Mouse (Mus musculus): ENCODE results near the gene Nt5e. TPM values are rescaled to one million over a fixed set of nuclear protein-coding genes. Genes with fewer than 3 reads are reported as not detected.
"Not testable (repeated sequence)": the region's sequence is repeated elsewhere in the genome, so short reads cannot be mapped to it uniquely, and the experiment has no call there.

Gene Nt5e
- 6.5 and 8.6 TPM in 2 replicates for polyA plus RNA-seq (2015; fragmentation: Nextera tagmentation; extraction: Ambion mirVana)

DNA sequence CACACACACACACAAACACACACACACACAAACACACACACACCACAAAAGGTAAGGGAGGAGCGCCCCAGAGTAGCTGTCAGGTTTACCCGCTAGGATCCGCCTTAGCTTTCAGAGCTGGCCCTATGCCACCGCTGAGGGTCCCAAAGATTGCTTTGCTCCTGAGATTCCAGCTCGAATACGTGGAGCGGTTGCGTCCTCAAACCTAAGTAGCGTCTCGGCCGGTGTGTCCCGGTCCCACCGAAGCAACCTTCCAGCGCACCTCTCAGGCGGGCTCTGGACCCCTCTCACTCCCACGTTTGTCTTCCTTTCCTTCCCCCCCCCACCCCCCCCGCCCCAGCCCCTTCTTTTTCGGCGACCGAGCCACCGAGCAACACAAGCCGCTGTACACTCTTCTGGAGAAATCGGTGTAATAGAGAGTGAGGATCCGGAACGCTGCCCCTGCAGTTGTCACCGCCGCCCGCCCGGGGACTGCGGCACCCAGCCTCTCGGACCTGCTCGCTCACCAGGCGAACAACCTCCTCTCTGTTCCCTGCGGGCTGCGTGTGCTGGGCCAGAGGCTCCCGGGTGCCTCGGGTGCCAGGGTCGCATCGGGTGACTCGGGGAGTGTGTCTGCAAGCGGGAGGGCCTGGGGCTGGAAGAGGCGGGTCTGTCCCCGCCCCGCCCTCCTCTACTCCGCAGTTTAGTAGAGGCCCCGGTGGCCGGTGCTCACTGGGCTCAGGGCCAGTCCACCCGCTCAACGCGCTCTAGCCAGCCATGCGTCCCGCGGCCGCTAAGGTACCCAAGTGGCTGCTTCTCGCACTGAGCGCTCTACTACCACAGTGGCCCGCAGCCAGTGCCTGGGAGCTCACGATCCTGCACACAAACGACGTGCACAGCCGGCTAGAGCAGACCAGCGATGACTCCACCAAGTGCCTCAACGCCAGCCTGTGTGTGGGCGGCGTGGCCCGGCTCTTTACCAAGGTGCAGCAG lies at the start of gene Nt5e:
TSS of gene Nt5e (plus strand) at position 268 of the 972 bp plus-strand sequence.
- WGBS (ENCODE audit: insufficient replicate concordance), result 2% methylated on average over 63 of the region's 66 CpGs
- no peaks in the 10 kb centered on the region for H3K36me3 ChIP-seq
- peak within 1 kb of the TSS; percentile 55 for H3K4me3 ChIP-seq (replicated peaks)
- H3K4me2 ChIP-seq, result peak within 1 kb of the TSS; percentile 71
- H3K27ac ChIP-seq, result no peak within 1 kb of the TSS
- ATAC-seq (ENCODE audit: low read depth) (peak; percentile 90), DNase-seq (peak; percentile 18)
- peaks cover 6% of the 10 kb centered on the region for H3K4me1 ChIP-seq (replicated peaks)
- H3K9ac ChIP-seq, result peak within 1 kb of the TSS; percentile 56; the same call in 1 of the 2 replicates
- peaks cover 42% of the 10 kb centered on the region for H3K27me3 ChIP-seq
- H3K9me3 ChIP-seq (replicated peaks), result no peaks in the 10 kb centered on the region

DNA sequence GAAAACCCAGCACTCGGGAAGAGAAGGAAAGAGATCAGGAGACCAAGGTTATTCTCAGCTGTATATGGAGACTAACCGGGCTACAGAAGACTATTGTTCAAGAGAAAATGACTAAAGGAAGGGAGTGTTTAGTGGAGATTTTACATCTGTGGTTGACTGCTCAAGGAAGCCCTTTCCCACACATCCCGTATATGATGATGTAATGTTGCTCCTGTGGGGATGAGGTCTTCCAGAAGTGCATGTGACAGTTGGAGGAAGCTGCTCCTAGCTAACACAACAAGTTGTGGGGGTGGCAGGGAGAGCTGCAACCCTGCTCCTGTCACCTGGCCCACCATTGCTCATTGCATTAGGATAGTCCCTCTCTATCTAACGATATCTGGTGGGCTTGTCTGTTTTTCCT lies 49.4 kb upstream of the Nt5e start:
- ATAC-seq (ENCODE audit: low read depth), result no peak
- H3K27me3 ChIP-seq, result no peaks in the 10 kb centered on the region

DNA sequence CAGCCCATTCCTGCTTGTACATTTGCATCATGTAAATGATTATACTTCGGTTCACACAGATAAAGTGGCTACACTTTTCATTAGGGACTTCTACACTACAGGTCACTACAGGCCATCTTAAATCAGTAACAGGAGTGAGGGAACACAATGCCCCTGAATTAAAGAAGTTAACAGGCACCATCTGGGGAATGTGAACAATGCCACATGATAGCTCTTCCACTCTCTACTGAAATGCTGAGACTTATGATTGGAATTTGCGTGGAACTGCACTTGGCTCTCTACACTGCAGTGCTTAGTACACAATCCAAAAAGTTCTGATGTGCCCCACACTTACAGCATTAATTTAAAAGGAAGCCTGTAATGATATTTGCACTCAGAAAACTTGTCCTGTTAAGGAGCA lies 47.3 kb upstream of the Nt5e start:
- Histone ChIP-seq H3K9me3 (replicated peaks) (no peaks in the 10 kb centered on the region), H3K4me1 (replicated peaks) (no peaks in the 10 kb centered on the region), H3K27ac (no peak overlapping the region), H3K27me3 (no peaks in the 10 kb centered on the region), H3K4me3 (replicated peaks) (no peak overlapping the region), H3K9ac (no peak overlapping the region), H3K4me2 (no peak overlapping the region), H3K36me3 (no peaks in the 10 kb centered on the region)
- ATAC-seq (ENCODE audit: low read depth) (no peak), DNase-seq (no peak)
- 62% methylated on average over 2 of the region's 2 CpGs for WGBS (ENCODE audit: insufficient replicate concordance)

More for the DNA sequence above, 49.4 kb upstream of the Nt5e start:
- Histone ChIP-seq H3K36me3 (no peaks in the 10 kb centered on the region), H3K27ac (no peak overlapping the region), H3K4me2 (no peak overlapping the region), H3K4me1 (replicated peaks) (no peaks in the 10 kb centered on the region; the same call in 1 of the 2 replicates), H3K9ac (no peak overlapping the region), H3K9me3 (replicated peaks) (no peaks in the 10 kb centered on the region), H3K4me3 (replicated peaks) (no peak overlapping the region)
- DNase-seq, result no peak
- 46% methylated on average over 4 of the region's 4 CpGs for WGBS (ENCODE audit: insufficient replicate concordance)

DNA sequence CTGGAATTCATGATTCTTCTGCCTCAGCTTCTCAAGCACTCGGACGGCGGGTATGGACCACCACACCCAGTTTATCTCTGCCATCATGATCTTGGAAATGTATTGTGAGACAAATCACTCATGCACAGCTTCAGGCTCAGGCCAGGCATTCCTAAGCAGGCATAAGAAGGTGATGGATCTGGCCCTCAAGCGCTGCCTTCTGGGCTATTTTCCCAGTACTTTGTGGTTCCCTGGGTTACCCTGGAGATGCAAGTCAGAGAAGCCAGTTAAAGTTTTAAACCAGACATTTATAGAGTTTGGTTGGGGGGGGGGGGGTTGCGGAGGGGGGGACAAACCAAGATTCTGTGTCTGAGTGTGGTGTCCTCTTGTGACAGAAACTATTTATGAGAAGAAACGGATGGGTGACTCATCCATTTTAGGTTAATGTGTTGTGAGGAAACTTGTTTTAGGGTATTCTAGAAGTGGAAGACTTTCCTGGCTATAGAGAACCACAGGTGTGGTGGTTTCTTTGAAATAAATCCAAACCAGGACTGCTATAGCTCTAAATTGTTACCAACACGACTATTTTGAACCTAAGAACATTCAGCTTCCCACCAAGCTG lies 37.3 kb upstream of the Nt5e start:
- Histone ChIP-seq H3K9me3 (replicated peaks) (no peaks in the 10 kb centered on the region), H3K27me3 (no peaks in the 10 kb centered on the region), H3K36me3 (no peaks in the 10 kb centered on the region), H3K27ac (no peak overlapping the region), H3K4me3 (replicated peaks) (no peak overlapping the region), H3K4me2 (no peak overlapping the region), H3K4me1 (replicated peaks) (no peaks in the 10 kb centered on the region), H3K9ac (no peak overlapping the region)
- DNase-seq (no peak), ATAC-seq (ENCODE audit: low read depth) (no peak)
- 57% methylated on average over 7 of the region's 7 CpGs for whole genome bisulfite sequencing (ENCODE audit: insufficient replicate concordance)

DNA sequence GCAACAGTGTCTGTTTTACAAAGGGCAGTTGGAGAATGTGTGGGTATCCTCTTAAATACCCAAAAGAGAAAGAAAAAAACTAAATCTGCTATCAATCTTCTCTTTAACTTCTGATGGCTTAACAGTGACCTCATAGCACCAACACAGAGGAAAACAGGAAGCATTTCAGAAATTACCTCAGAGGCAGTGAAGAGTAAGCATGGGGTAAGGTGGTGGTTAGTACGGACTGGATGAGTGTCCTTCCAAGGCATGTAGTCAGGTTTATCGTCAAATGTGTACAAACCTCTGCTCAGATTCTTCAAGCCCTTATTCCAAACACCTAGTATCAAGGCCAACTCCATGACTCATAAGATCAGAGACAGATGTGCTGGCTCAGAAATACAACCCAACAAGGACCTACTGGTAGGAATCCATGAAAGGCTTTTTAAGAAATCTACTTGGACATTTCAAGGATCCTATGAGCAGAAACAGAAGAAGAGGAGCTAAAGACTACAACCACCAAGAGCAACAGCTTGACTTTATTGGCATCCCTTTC lies 34.1 kb upstream of the Nt5e start:
- Histone ChIP-seq H3K9me3 (replicated peaks) (no peaks in the 10 kb centered on the region), H3K36me3 (no peaks in the 10 kb centered on the region), H3K27ac (no peak overlapping the region), H3K4me1 (replicated peaks) (no peaks in the 10 kb centered on the region), H3K4me2 (no peak overlapping the region), H3K4me3 (replicated peaks) (no peak overlapping the region), H3K9ac (no peak overlapping the region), H3K27me3 (no peaks in the 10 kb centered on the region)
- 69% methylated on average over 2 of the region's 2 CpGs for WGBS (ENCODE audit: insufficient replicate concordance)
- ATAC-seq (ENCODE audit: low read depth) (no peak), DNase-seq (no peak)

DNA sequence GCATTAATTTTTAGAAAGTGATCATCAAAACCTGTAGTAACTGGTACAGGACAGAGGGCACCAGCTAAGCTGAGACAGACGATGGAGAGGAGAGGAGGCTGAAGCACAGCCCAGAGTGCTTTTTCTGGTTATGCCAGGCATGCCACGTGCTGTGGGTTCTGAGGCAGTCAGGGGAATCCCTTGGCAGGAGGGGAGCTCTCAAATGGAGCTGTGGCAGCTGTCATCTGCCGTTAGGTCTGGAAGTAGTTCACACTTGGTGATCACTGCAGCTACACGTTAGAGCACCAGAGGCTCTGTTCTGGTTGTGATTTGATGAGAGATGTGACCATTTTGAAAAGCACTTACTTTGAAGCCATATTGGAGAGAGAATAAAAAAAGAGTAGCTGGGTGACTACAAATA lies 31.2 kb upstream of the Nt5e start:
- Histone ChIP-seq H3K4me2 (no peak overlapping the region), H3K9me3 (replicated peaks) (no peaks in the 10 kb centered on the region), H3K4me3 (replicated peaks) (no peak overlapping the region), H3K27me3 (no peaks in the 10 kb centered on the region), H3K9ac (no peak overlapping the region), H3K27ac (no peak overlapping the region), H3K4me1 (replicated peaks) (no peaks in the 10 kb centered on the region), H3K36me3 (no peaks in the 10 kb centered on the region)
- WGBS (ENCODE audit: insufficient replicate concordance), result 57% methylated on average over 4 of the region's 4 CpGs
- ATAC-seq (ENCODE audit: low read depth) (no peak), DNase-seq (no peak)

DNA sequence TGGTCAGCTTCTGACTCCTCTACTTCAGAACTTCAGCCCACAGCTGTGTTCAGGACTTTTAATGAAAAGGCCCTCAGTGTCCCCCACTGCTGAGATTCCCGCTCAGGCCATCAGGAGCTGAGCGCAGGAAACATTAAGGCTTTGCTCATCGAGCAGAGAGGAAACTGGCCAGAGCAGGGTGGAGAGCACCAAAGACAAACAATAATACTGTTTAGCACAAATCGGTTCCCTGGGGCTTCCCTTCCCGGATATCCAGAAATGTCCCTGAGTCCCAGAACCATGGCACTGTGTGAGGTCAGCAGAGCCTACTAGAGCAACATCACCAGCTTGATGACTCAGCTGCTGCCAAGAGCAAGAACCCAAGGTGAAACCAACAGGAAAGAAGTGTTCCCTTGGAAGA lies 30.7 kb upstream of the Nt5e start:
- ATAC-seq (ENCODE audit: low read depth) (no peak), DNase-seq (no peak)
- Histone ChIP-seq H3K27ac (no peak overlapping the region), H3K27me3 (no peaks in the 10 kb centered on the region), H3K9me3 (replicated peaks) (no peaks in the 10 kb centered on the region), H3K4me3 (replicated peaks) (no peak overlapping the region), H3K9ac (no peak overlapping the region), H3K4me1 (replicated peaks) (no peaks in the 10 kb centered on the region), H3K36me3 (no peaks in the 10 kb centered on the region), H3K4me2 (no peak overlapping the region)
- 42% methylated on average over 5 of the region's 5 CpGs for WGBS (ENCODE audit: insufficient replicate concordance)

DNA sequence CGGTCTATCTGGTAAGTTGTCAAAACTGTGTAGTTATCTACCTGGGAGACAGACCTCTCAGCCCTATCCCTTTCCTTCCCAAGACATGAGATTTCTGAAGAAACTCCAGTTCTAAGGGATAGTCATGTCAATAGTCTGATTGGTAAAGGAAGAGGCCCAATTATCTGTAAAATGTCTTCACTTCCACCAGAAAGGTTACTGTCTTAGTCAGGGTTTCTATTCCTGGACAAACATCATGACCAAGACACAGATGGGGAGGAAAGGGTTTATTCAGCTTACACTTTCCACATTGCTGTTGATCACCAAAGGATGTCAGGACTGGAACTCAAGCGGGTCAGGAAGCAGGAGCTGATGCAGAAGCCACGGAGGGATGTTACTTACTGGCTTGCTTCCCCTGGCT lies 29.8 kb upstream of the Nt5e start:
- WGBS (ENCODE audit: insufficient replicate concordance), result 60% methylated on average over 3 of the region's 3 CpGs
- ATAC-seq (ENCODE audit: low read depth); H3K27ac ChIP-seq; DNase-seq; H3K9me3 ChIP-seq (replicated peaks); H3K4me2 ChIP-seq; H3K27me3 ChIP-seq; H3K9ac ChIP-seq; H3K36me3 ChIP-seq; H3K4me3 ChIP-seq (replicated peaks); H3K4me1 ChIP-seq (replicated peaks): not testable (repeated sequence)

DNA sequence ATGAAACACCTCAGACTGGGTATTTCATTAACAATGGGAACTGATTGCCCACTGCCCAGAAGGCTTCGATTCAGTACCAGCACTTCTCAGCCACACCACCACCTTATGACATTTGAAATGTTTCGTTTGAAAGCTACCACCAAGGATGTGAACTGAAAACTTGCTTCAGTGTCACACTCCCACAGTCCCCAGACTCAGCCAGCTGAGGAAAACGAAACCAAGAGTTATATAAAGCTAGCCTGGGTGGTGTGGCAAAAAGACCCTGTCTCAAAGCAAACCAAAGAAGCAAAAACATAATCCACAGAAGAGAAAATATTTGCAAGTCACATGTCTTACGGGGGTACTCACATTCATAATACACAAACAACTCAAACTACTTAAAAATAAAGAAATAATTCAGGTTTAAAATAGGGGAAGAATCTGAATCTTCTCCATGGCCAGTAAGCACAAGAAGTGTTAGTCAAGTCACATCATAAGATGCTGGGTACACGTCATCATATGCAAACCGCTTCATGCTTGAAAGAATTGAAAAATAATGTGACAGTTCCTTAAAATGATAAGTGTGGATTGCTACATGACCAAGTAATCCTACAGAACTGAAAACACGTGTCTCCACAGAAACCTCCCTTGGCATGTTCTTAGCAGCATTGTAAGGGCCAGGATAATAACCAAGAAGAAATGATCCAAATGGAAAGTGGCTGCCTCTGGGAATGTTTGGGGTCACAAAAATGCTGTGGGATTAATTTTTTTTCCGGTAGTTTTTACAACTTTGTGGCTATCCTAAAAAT lies 28.9 kb upstream of the Nt5e start:
- Histone ChIP-seq H3K27me3 (no peaks in the 10 kb centered on the region), H3K4me2 (no peak overlapping the region), H3K4me1 (replicated peaks) (no peaks in the 10 kb centered on the region), H3K4me3 (replicated peaks) (no peak overlapping the region), H3K9ac (no peak overlapping the region), H3K27ac (no peak overlapping the region), H3K36me3 (no peaks in the 10 kb centered on the region), H3K9me3 (replicated peaks) (no peaks in the 10 kb centered on the region)
- WGBS (ENCODE audit: insufficient replicate concordance), result 54% methylated on average over 8 of the region's 8 CpGs
- ATAC-seq (ENCODE audit: low read depth) (no peak), DNase-seq (no peak)

DNA sequence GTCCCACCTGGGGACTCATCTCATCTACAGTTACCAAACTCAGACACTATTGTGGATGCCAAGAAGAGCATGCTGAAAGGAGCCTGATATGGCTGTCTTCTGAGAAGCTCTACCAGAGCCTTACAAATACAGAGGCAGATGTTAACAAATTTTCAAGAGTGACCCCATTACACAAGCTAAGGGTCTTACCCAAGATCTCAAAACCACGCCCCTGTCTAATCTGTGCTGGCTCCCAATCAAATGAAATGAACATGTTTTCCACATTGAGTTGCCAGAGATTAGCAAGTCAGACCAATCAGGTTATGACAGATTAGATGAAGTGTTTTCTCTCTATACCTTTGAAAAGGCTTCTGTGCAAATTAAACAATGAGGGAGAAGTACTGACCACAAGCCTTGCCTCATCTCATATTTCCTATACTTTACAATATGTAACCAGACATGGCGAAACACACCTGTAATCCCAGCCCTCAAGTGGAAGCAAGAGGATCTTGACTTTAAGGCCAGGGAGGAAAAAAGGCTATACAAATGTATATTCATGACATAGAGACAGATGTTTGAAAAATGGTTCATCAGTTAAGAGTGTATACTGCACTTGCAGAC lies 19.9 kb upstream of the Nt5e start:
- Histone ChIP-seq H3K27ac (no peak overlapping the region), H3K9ac (no peak overlapping the region), H3K36me3 (no peaks in the 10 kb centered on the region), H3K27me3 (no peaks in the 10 kb centered on the region), H3K4me2 (no peak overlapping the region), H3K4me3 (replicated peaks) (no peak overlapping the region), H3K4me1 (replicated peaks) (no peaks in the 10 kb centered on the region), H3K9me3 (replicated peaks) (no peaks in the 10 kb centered on the region)
- DNase-seq (no peak), ATAC-seq (ENCODE audit: low read depth) (no peak)
- 65% methylated on average over 2 of the region's 2 CpGs for WGBS (ENCODE audit: insufficient replicate concordance)

DNA sequence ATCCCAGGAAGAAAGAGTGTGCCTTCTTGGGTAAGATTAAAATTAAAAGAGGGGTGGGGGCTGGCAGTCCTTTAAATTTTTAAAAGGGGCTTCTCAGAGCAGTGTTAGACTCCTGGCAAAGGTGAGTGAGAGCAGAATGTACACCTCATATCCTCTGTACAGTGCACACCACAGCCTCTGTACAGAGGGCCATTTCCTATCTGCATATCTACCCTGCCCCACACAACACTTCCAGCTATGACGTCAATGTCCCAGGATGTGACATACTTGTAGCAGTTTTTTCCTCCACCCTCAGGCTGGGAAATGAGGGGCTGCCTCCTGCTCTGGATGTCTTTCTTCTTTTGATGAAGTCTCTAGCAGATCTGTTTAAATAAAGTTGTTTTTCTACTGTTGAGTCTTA lies 17.9 kb upstream of the Nt5e start:
- no peak overlapping the region for H3K4me2 ChIP-seq
- no peaks in the 10 kb centered on the region for H3K27me3 ChIP-seq
- ATAC-seq (ENCODE audit: low read depth) (no peak), DNase-seq (no peak)
- H3K9ac ChIP-seq, result no peak overlapping the region
- H3K27ac ChIP-seq, result no peak overlapping the region
- no peaks in the 10 kb centered on the region for H3K9me3 ChIP-seq (replicated peaks)
- no peaks in the 10 kb centered on the region for H3K4me1 ChIP-seq (replicated peaks)
- H3K4me3 ChIP-seq (replicated peaks), result no peak overlapping the region
- 8% methylated on average over 1 of the region's 1 CpGs for WGBS (ENCODE audit: insufficient replicate concordance)
- no peaks in the 10 kb centered on the region for H3K36me3 ChIP-seq
